17 mouse cellular contexts compared by ENCODE assay signal in the genomic region with DNA sequence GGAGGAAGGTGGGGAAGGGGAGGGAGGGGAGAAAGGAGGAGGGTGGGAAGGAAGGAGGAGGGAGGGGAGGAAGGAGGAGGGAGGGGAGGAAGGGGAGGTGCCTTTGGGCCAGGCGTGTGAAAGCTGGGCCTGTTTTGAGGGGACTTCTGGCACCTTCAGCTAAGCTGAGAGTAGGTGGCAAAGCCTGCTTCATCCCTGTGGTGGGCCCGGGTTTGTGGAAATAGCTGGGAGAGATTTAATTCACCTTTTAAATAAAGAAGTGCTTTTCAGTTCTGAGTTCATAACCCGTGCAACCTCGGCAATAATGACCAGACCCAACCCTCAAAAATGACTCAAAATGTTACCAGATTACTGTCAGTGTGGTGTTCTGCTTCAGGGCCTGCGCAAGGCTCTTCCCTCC. TPM values are rescaled to one million over a fixed set of nuclear protein-coding genes. Genes with fewer than 3 reads are reported as not detected.
DNase-seq lines count a peak whose midpoint lies in the region; ATAC-seq lines count a peak whose summit lies in the region.
"Had no signal": no experiment of that assay in that cellular context is flagged by ENCODE, and none has a peak within 500 bp of the region (broad histone marks: within the 10 kb centered on the region; RNA-seq: fewer than 3 reads in every experiment).

No protein-coding gene starts in this region.

- H3K4me1 ChIP-seq in heart, embryonic 10.5 days: peaks cover 17% of the 10 kb centered on the region
- peaks cover 14% of the 10 kb centered on the region for H3K4me1 ChIP-seq in heart, embryonic 12.5 days (replicated peaks)
- H3K4me1 ChIP-seq in brown adipose tissue, adult 24 weeks (ENCODE audit: control insufficient read depth, insufficient read depth, insufficient read length, low read length): peaks cover 11% of the 10 kb centered on the region; the same call in 1 of the 2 replicates
- H3K4me1 ChIP-seq: embryonic facial prominence, embryonic 10.5 days; forebrain, embryonic 13.5 days; hindbrain, embryonic 13.5 days had no signal

- H3K9me3 ChIP-seq in heart, embryonic 10.5 days: no peaks in the 10 kb centered on the region
- H3K9me3 ChIP-seq in heart, embryonic 12.5 days (replicated peaks): 0 out of 2 replicates have a peak, but pooled peaks cover 3% of the 10 kb centered on the region
- H3K9me3 ChIP-seq: embryonic facial prominence, embryonic 10.5 days; forebrain, embryonic 13.5 days; hindbrain, embryonic 13.5 days had no signal

- no peak overlapping the region for H3K9ac ChIP-seq in heart, embryonic 12.5 days
- H3K9ac ChIP-seq: forebrain, embryonic 13.5 days; forebrain, postnatal 0 days; hindbrain, embryonic 13.5 days had no signal

- no peaks in the 10 kb centered on the region; the same call in 1 of the 2 replicates for H3K36me3 ChIP-seq in heart, embryonic 10.5 days
- H3K36me3 ChIP-seq in heart, embryonic 12.5 days: 0 out of 2 replicates have a peak, but pooled peaks cover 3% of the 10 kb centered on the region
- H3K36me3 ChIP-seq: embryonic facial prominence, embryonic 10.5 days; hindbrain, embryonic 13.5 days had no signal

- ATAC-seq in heart, embryonic 12.5 days (ENCODE audit: insufficient number of reproducible peaks, low FRiP score): no peak
- ATAC-seq: forebrain, embryonic 13.5 days; forebrain, postnatal 0 days; hindbrain, postnatal 0 days had no signal

- H3K27ac ChIP-seq in heart, embryonic 10.5 days: no peak overlapping the region
- no peak overlapping the region for H3K27ac ChIP-seq in heart, embryonic 12.5 days (ENCODE audit: poor library complexity, severe bottlenecking)
- peak overlapping the region; percentile 35; the same call in 1 of the 2 replicates for H3K27ac ChIP-seq in brown adipose tissue, adult 24 weeks (replicated peaks; ENCODE audit: low read depth, low read length)
- H3K27ac ChIP-seq: embryonic facial prominence, embryonic 10.5 days; forebrain, embryonic 13.5 days; hindbrain, embryonic 13.5 days; hindbrain, postnatal 0 days had no signal

- H3K4me2 ChIP-seq in heart, embryonic 12.5 days: no peak overlapping the region
- H3K4me2 ChIP-seq: forebrain, embryonic 13.5 days; hindbrain, embryonic 13.5 days had no signal

- peak; percentile 74 for DNase-seq in heart, embryonic 10.5 days (ENCODE audit: low spot score)
- peak; percentile 23 for DNase-seq in testis, postnatal 10 days (ENCODE audit: low spot score)
- DNase-seq in testis, postnatal 14 days (ENCODE audit: low spot score): no peak
- DNase-seq in layer of hippocampus, adult 9-10 months (ENCODE audit: low spot score): no peak
- DNase-seq: adrenal gland, adult 8-10 months; adrenal gland, postnatal 36 days; cerebellum, adult 2 months; cerebellum, postnatal 10 days; forebrain, postnatal 0 days; gastrocnemius, postnatal 25 days; heart, postnatal 10 days had no signal

- no peak overlapping the region for H3K4me3 ChIP-seq in heart, embryonic 10.5 days
- H3K4me3 ChIP-seq in heart, embryonic 12.5 days: no peak overlapping the region
- no peak overlapping the region for H3K4me3 ChIP-seq in brown adipose tissue, adult 24 weeks (ENCODE audit: insufficient read depth, low read depth, low read length)
- H3K4me3 ChIP-seq: embryonic facial prominence, embryonic 10.5 days; forebrain, embryonic 13.5 days; hindbrain, embryonic 13.5 days had no signal

- H3K27me3 ChIP-seq in heart, embryonic 10.5 days (ENCODE audit: insufficient read depth, poor library complexity, severe bottlenecking): no peaks in the 10 kb centered on the region
- no peaks in the 10 kb centered on the region for H3K27me3 ChIP-seq in heart, embryonic 12.5 days (replicated peaks)
- H3K27me3 ChIP-seq: forebrain, embryonic 13.5 days; hindbrain, embryonic 13.5 days had no signal

- 78% methylated on average over 5 of the region's 5 CpGs for WGBS in heart, embryonic 10.5 days
- 70% methylated on average over 5 of the region's 5 CpGs for WGBS in heart, embryonic 12.5 days

RNA-seq across cellular contexts. Expression of gene Nod1, which starts 39.2 kb away (rescaled TPM):
- polyA plus RNA-seq in heart, embryonic 10.5 days (2016; fragmentation: Nextera tagmentation; extraction: Ambion mirVana): 3.6 and 3.8 TPM in 2 replicates
- polyA plus RNA-seq in heart, embryonic 12.5 days (2016; fragmentation: Nextera tagmentation; extraction: Ambion mirVana): 4.1 and 4.2 TPM in 2 replicates
- polyA plus RNA-seq in brown adipose tissue, adult 24 weeks (2012; ENCODE audit: insufficient read depth, insufficient read length, missing spikeins): 6.7 and 7.0 TPM in 2 replicates

RNA-seq across cellular contexts. Expression of gene Ggct, which starts 59.5 kb away (rescaled TPM):
- polyA plus RNA-seq in heart, embryonic 10.5 days (2016; fragmentation: Nextera tagmentation; extraction: Ambion mirVana): 8.1 and 8.3 TPM in 2 replicates
- polyA plus RNA-seq in heart, embryonic 12.5 days (2016; fragmentation: Nextera tagmentation; extraction: Ambion mirVana): 5.8 and 6.9 TPM in 2 replicates
- polyA plus RNA-seq in brown adipose tissue, adult 24 weeks (2012; ENCODE audit: insufficient read depth, insufficient read length, missing spikeins): 8.8 and 16.8 TPM in 2 replicates

Comparison
In these comparisons a context has a peak if more than half of its experiments do, and no peak if none do; other contexts are left out.
1. DNase-seq: peak in heart, embryonic 10.5 days (single experiment) and testis, postnatal 10 days (single experiment); none in testis, postnatal 14 days (single experiment) and layer of hippocampus, adult 9-10 months (single experiment).